Mouse (Mus musculus) thymus, postnatal 36 days (tissue): ENCODE measurements at regions not wholly inside any gene's neighbourhood (a gene's known extent, or its start where the extent isn't known, plus 50 kb on each side); places are given as distances from the start of the nearest gene placed in this dataset.

ENCODE experiments used
- DNase-seq, 2 experiments: peaks; one replicate each; pipeline ENCODE4 v3.0.0; 2022; ENCODE audit warnings: mixed read lengths in 2 of 2

- no peak for DNase-seq
Observed at GRCm38 (mm10) chr11:111155023-111155422, 89.1 kb downstream of the Kcnj2 start.

DNA sequence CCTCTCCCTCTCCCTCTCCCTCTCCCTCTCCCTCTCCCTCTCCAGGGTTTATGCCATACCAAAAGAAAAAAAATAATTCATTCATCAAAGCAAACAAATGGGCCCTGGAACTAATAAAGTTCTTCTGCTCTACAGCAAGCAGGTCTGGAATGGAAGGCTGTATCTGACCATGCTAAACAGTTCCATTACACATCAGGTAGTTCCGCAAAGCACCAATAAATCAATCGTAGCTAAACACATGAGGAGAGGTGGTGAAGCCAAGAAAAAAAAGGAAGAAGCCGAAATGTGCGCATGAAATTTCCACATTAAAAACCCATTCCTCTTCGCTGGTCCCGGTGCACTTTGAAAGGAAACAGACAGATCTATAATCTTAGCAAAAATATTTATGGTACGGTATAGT is 89.8 kb downstream of the Kcnj2 start:
- no peak for DNase-seq

- no peak for DNase-seq
Observed at GRCm38 (mm10) chr11:111159299-111159698, 93.3 kb downstream of the Kcnj2 start.

DNA sequence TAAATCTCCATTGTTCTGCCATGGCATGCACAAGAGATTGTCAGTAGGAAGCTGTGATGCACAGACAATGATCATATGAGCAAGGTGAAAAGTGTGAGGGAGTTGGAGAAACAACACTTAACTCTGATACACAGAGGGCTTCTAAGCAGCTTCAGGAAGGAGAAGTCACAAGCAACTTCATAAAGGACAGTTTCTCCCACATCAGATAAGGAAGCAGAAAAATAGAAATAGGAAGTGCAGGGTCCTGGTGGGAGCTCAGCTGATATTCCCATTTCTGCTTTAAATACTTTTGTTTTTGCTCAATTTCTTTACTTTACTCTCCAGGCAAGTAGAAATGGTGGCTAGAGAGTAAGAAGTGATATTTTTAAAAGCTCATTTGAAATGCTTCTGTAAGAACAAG is 98.9 kb downstream of the Kcnj2 start:
- DNase-seq, result no peak

GRCm38 (mm10) chr11:111170174-111170800 is 104.3 kb downstream of the Kcnj2 start:
- no peak for DNase-seq

DNA sequence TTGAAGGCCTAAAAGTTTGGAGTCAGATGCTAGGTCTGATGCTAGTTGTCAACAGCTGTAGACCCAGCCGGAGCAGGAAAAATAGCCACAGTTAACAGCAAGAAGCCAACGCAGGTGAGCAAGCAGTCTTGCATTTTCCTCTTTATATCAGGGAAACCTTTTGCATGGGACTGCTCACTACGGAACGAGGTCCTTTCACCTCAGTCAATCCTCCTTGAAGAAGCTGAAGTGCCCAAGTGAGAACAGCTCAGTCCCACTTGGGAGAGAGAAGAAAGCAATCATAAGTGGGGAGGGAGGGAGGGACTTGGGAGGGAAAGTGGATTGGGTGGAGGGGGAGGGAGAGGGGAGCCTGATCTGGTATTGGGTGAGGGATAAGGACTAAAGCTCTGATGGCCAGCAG is 107.6 kb downstream of the Kcnj2 start:
- DNase-seq, result no peak

DNA sequence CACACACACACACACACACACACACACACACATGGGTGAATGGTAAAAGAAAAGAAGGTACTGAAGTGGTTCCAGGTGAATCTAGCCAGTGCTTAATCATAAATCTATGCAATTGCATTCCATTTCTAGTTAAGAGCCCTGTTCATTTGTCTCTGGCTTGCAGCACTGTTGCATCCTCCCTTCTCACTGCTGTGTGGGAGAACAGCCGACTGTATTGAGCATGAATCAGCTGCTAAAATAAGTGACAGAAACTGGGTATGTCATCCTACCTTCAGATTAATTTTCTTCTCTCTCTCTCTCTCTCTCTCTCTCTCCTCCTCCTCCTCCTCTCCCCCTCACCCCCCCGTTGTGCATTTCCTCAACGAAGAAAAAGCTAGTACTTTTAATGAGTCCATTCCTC is 109.6 kb downstream of the Kcnj2 start:
- no peak for DNase-seq

DNA sequence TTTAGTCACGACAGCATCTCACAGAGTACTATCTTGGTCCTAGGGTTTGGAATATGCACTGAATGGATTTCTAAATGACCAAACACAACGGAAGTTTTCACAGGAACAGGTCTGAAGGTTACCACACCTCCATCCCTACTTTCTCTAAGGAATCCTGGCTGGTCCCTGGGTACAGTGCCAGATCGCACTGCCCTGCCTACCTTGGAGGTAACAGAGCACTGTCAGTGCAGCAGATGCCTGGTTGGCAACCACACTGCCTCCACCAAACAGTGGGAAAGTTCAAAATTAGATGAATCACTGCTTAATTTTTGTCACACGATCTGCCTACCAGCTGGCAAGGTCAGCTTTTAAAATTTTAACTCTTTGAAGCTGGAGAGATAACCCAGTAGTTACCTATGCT is 111.6 kb downstream of the Kcnj2 start:
- DNase-seq, result no peak

GRCm38 (mm10) chr11:111197422-111197821 is 131.5 kb downstream of the Kcnj2 start:
- DNase-seq, result no peak

- no peak for DNase-seq
Observed at GRCm38 (mm10) chr11:111200512-111200911, 134.5 kb downstream of the Kcnj2 start.

DNA sequence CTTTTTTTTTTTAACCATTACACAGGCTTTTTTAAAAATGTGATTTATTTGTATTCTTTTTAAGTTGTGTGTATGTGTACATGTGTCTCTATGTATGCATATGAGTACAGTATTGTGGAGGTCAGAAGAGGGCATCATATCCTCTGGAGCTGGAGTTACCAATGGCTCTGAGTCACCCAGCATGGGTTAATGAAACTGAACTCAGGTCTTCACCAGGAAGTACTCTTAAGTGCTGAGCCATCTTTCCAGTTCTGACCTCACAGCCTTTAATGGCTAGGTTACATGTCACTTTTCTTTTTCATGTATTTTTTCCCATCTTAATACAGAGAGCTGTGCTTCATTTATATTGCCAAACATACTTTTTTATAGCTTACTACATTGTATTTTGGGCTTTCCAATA is 136.8 kb downstream of the Kcnj2 start:
- no peak for DNase-seq

DNA sequence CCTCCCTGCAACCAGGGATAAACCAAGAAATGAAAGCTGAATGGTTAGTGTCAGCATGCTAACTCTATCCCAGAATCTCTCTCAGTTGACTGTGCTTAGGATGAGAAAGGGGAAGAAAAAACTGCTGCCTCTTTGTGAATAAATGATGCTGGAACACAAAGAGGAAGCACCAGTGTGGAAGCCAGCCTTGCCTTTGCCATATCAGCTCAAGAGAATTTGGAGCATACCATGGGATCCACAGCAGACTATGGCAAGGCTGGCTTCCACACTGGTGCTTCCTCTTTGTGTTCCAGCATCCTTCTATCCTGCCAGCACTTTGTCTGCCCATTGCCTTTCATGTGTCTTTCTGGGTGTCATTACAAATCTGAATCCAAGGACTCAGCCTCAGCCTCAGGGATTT is 144.6 kb downstream of the Kcnj2 start:
- DNase-seq, result no peak

DNA sequence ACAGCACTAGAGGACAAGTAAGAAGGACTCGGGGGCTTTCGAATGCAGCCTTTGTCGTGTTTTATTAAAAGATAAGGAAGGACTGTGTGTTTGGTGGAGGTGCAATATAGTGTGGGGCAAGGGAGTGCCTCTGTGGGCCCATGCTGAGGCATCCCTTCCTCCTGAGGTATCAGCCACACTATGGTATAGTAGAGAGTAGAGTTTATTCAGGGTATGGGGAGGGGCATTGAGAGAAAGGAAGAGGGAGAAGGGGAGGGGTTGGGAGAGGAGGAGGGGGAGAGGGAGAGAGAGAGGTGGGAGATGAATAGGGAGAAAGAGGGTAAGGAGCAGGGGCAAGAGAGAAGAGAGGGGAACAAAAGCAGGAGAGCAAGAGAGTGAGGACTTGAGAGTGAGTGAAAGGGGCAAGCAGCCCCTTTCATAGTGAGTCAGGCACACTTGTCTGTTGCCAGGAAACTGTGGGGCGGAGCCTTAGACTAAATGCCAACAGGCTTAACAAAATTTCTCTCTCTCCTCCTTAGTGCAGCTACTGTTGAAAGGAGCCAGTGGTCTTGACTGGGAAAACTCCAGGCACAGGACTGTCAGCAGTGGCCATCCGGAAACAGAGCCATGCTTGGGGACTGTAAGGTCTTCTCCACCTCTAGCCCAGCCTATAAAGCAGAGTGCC is 146.2 kb downstream of the Kcnj2 start:
- no peak for DNase-seq

DNA sequence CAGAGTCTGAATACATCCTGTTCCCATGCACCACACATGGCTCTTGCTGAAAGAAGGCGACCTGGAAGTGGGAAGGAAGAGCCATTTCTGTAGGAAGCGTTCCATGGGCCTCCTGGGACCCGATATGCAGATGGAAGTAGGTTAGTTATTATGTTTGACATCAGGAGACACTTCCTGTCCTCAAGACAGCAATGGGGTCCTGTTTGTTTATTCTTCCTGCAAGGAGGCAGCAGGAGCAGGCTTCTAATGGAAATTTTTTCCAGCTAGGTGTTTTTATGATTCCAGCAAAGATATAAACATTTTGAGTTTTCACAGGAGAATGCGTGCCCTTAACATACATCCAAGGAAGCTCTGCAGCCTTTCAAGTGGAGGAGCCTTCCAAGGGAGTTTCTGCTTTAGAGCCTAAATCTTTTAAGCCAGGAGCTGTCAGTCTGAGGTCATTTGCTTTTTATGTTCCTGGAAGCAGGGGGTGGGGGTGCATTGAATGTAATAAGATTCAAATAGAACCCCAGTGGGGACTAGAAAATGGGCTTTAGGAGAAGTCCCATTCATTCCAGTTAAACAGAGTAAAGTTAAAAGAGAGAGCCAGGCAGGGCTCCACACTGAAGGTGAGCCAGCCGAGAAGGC is 146.9 kb downstream of the Kcnj2 start:
- DNase-seq, result no peak

DNA sequence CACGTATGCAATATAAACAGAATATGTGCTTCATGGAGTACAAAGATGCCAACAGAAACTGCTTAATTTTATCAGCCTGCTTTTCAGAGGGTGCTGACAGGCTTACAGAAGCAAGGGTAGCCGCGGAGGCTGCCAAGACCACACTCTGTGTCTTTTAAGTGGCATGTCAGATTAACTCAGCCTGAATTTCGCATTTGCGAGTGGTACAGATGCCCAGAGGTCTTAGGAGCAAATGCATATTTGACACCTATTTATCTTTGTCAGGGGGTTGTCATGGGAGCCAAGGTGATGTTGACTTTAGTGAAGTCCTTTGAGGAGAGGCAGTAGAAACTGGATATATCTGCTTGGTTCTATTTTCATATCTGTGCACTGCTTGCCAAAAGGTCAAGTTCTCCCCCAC is 149.0 kb downstream of the Kcnj2 start:
- DNase-seq, result no peak

DNA sequence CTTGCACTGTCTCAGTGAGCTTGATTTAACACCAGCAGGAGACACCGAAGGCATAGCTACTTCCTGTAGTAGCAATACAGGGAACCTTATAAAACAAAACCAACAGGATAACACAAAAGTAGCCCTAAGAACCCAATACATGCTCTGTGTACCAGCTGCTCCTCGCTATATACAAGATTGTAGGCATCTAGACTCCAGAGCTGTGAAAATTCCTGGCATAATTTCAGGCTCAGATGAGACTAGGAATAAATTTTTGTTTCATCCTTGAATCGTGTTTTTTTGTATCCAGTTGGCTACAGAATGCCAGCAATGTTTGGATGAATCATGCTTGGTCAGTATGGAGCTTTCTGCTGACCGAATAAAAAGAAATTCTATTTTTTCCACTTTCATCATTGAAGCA is 157.9 kb downstream of the Kcnj2 start:
- DNase-seq, result no peak

DNA sequence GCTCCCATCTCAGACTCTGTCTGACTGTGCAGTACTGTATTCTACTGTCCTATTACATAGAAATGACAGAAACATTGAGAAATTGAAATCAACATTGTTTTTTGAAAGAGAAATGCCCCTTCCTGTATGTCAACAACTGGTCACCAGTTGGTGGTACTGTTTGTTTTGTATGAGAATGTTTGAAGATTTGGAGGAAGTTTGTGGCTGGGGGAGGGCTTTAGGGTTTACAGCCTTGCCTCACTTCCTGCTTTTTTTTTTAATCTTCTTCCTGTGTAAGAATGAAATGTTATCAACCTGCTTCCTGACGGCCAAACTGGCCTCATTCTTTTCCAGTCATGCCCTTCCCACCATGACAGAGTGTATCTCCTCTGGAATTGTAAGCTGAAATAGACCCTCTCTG is 161.3 kb downstream of the Kcnj2 start:
- DNase-seq, result no peak

- no peak for DNase-seq
Observed at GRCm38 (mm10) chr11:111236741-111237140, 170.8 kb downstream of the Kcnj2 start.

DNA sequence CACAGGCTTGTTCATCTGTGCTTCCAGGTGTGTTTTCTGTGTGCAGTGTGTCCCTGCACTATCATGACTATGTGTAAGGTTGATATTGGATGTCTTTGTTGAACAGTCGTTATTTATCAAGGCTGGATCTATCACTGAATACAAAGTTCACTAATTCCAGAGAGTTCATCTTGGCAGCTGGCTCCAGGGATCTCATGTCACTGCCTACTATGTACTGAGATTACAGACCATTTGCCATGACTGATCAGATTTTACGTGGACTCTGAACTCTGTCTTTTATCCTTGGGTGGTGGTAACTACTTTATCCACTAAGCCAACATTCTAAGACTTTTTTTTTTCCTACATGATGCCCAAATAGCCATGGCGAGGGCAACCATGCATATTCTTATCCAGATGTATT is 173.8 kb downstream of the Kcnj2 start:
- DNase-seq, result no peak

DNA sequence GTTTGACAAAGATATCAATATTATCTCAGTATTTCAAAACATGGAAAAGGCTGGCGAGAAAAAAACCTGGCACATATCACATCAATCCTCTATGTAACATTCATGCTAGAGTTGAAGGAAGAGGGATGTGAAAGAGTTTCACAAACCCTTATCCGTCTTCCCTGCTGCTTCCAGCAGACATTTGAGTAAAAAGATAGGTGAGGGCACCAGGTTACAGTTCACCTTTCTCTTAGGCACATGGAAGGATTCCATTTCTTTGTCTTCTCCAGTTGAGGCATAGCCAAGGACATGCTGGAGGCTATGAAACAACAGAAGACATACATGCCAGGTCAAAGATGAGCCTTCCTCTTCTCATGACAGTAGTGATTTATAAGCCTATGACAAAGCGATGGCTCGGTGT is 186.3 kb downstream of the Kcnj2 start:
- DNase-seq, result no peak

DNA sequence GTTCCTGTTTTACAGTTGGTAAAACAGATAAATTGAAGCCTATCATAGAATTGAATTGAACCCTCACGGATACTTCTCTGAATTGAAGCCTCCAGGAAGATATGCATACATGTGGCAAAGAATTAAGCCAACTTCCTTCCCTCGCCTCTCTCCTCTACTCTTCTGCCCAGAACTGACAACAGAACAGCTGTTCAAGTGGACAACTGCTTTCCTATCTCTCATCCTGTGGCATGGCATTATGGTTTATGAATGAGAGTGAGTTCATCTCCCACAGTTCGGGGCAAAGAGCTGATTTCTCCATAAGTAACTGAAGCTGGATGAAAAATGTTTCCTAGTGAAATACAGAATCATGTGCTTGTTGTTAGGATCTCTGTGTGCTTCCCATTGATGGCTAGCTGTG is 190.6 kb downstream of the Kcnj2 start:
- no peak for DNase-seq

- no peak for DNase-seq
Observed at GRCm38 (mm10) chr11:111260691-111261383, 194.9 kb downstream of the Kcnj2 start.

GRCm38 (mm10) chr11:111273651-111274050 is 207.7 kb downstream of the Kcnj2 start:
- DNase-seq, result no peak

GRCm38 (mm10) chr11:111280769-111281168 is 214.8 kb downstream of the Kcnj2 start:
- no peak for DNase-seq
